Mouse (Mus musculus) heart, adult 9 months (tissue): ENCODE data around the gene Mypn.

Experiments
- DNase-seq, 2 experiments: peaks; one replicate each; pipeline ENCODE4 v3.0.0; 2022; ENCODE audit warnings: low spot score in 2 of 2

The Mypn gene

DNA sequence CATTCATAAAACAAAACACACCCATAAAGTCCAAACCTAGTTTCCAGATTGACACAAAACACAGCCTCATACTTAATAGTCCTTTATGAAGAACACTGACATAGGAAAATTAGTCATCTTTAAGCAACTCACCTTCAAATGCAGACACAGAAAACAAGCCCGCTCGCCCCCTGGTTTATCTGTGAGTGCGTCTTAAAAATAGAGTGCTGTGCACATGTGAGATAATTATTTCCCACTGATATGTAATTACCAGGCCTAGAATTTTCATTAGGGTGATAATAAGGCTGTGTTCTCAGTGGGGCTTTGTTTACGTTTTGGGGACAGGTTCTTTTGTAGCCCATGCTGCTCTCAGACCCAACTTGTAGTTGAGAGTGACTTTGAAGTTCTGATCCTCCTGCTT lies 4.7 kb downstream of the Mypn start:
- DNase-seq: no peak

DNA sequence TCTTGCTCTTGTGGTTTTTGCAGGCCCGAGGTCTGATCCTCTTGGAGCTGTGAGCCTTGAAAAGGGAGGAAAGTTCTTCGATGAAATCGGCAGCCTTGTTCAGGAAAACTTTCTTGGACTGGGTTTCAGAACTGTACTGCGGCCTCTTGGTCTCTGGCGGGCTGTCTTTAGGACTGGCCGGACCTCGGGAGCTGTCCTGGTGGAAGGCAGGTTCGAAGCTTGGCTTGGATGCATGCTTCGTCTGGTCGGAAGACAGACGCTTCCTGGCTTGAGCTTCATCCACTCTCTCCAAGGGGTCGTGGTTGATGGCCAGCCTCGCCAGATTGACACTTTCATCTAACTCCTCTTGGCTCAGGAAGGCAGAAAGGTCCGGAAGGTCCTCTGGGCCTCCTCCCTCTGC lies 11.0 kb downstream of the Mypn start:
- DNase-seq: no peak

GRCm38 (mm10) chr10:63192276-63192675 lies 11.5 kb downstream of the Mypn start:
- DNase-seq: no peak

- DNase-seq: no peak
Observed at GRCm38 (mm10) chr10:63184451-63184850, 19.3 kb downstream of the Mypn start.

DNA sequence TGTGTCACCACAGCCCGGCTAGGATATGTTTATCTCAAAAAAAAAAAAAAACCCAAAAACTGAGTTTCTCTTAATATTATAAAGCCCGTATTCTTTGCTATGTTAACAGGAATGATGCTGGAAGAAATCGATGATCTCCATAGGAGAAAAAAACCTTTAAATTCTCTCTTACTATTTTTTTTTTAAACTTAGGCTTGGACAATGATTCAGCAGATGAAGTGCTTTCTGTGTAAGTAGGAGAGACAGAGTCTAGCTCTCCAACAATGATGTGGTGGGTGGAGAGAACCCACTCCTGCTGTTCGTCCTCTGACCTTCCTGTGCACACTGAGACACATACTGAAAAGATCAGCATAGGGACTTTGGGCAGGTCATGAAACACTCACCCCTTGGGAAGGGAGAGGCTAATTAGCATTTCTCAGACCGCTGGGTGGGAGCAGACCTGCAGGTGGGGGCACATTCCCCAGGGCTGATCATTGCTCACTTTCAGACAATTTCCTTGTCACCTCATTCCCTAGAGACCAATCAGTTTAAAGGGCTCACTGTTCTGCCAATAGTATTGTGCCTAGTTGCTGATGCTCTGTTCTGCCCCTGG lies 21.5 kb downstream of the Mypn start:
- DNase-seq: no peak

DNA sequence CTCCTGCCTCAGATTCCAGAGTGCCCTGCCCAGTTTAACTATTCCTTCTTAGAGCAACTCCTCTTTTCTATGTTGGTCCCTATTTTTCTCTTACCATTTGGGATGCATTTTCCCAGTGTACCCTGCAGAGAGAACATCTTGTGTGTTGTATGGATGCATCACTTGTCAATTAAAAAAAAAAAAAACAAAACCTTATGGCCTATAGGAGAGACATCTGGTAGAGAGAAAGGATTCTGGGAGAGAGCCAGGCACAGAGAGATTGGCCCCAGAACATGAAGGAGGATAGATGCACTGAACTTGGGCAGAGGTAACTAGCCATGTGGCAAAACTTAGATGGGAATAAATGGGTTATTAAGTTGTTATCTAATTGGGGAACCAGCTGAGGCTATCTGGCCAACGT lies 22.6 kb downstream of the Mypn start:
- no peak for DNase-seq

GRCm38 (mm10) chr10:63179524-63179923 lies 24.2 kb downstream of the Mypn start:
- DNase-seq: peak; percentile 32 to 42

- DNase-seq: no peak
Observed at GRCm38 (mm10) chr10:63178318-63178717, 25.4 kb downstream of the Mypn start.

DNA sequence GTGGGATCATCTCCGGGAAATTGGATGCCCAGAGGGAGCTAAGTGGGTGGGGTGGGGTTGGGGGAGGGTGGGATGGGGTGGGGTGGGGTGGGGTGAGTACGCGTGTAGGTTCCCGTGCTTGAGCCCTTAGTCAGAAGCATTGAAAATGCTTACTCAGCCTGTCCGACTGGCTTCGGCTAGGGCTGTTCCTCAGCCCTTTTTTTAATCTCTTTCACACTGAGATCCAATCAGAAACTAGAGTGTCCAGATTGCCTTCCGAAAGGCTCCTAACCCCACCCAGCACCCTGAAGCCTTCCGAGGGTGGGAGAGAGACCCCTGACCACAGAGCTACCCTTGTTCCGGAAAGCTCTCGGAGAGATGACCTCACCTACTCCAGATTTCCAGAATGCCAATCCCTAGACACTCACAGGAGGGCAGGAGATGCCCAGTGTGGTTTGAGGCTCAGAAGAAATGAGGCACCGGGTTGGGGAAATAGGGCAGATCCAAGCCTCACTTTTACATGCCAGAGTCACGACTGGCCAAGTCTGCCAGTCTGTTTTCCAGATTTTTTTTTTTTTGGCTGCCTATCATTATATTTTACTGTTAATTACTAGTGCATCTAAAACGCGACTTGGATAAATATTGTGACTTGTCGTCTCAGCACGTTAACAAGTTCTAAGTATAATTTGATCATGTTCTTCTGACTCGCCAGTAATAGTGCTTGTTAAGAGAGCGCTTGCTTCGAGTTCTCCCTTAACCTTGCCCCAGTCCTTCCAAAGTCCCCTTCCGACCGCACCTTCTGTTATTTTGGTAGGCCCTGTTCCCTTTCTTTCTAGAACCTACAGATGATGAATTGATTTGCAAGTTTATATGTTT lies 26.2 kb downstream of the Mypn start:
- peak in 1 of 2 experiments; percentile 30 for DNase-seq

- DNase-seq: peak in 1 of 2 experiments; percentile 44
Observed at GRCm38 (mm10) chr10:63176471-63176931, 27.3 kb downstream of the Mypn start.

GRCm38 (mm10) chr10:63172089-63172488 lies 31.7 kb downstream of the Mypn start:
- DNase-seq: no peak

- no peak for DNase-seq
Observed at GRCm38 (mm10) chr10:63169503-63169902, 34.2 kb downstream of the Mypn start.

GRCm38 (mm10) chr10:63168124-63168523 lies 35.6 kb downstream of the Mypn start:
- no peak for DNase-seq

DNA sequence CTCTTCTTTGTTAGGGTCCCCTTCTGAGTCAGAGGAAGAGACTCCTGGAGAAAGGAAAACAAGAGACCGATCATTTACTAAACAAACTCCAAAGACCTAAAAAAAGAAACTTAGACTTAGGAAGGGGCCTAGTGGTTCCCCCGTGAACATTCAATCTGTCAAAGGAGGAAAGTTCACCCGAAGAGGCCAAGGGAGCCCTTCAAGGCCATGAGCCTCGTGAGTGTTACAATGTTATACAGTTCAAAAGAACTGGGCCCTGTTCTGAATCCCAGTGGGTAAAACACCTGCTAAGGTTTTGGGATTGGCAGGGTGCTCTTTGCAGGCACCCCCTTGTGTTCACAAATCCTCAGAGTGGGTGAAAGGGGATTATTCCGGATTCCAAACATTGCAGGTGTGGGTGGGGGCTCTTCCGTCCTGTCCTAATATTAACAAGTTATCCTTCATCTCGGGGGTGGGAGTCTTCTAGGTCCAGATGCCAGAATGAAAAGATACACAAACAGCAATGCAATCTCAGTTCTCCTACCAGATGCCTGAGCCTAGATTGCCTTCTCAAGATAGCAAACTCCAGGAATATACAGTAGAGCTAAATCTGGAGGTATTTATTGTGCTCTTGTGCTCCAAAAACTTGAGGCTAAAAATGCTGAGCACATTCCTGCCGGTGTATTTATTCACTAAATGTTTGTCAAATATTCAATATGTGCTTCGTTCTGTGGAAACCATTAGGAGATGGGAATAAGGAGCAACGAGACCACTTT lies 36.3 kb downstream of the Mypn start:
- no peak for DNase-seq

- no peak for DNase-seq
Observed at GRCm38 (mm10) chr10:63165752-63166412, 37.9 kb downstream of the Mypn start.

- DNase-seq: no peak
Observed at GRCm38 (mm10) chr10:63161240-63161639, 42.5 kb downstream of the Mypn start.

DNA sequence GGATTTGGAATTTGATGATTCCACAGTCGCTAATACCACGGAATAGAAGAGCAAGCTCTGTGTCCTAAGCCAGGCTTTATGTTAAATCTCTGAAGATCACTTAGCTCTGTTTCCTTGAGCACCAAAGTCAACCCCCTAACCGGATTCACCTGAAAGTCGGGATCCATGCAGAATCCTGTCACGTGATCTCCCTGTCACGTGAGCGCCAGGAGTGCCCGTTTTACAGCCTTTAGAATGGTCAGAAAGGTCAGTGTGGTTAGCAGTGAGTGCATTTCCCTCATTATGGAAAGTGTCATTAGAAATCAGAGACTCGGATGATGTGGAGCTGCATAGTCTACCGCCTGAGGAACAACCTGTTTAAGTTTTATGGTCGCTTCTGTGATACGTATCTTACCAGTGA lies 43.1 kb downstream of the Mypn start:
- DNase-seq: no peak

GRCm38 (mm10) chr10:63158191-63158590 lies 45.6 kb downstream of the Mypn start:
- DNase-seq: peak; percentile 39 to 71

DNA sequence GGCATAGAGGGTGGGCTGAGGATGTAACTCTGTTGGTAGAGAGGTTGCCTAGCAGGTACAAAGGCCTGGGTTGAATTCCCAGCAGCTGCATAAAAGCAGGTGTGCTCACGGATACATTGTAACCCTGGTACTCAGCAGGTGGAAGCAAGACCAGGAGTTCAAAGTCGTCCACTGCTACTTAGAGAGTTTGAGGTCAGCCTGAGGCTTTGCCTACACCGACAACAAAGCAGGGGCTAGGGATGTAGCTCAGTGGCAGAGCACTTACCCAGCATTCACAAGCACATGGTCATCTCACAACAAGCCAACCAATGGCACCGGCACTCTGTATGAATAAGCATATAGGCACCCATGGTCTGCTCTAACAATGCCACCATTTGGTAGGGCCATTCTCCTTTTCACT lies 46.3 kb downstream of the Mypn start:
- no peak for DNase-seq

- peak; percentile 70 to 71 for DNase-seq
Observed at GRCm38 (mm10) chr10:63156919-63157318, 46.8 kb downstream of the Mypn start.

- no peak for DNase-seq
Observed at GRCm38 (mm10) chr10:63156351-63156750, 47.4 kb downstream of the Mypn start.
